Mouse (Mus musculus) kidney, adult 2 months (tissue): ENCODE measurements at regions not wholly inside any gene's neighbourhood (a gene's known extent, or its start where the extent isn't known, plus 50 kb on each side); places are given as distances from the start of the nearest gene placed in this dataset.

Source experiments
- CTCF ChIP-seq: fragments of 200-500 bp; conservative IDR thresholded peaks from 2 replicates; pipeline ENCODE4 v1.5.1; 2011; ENCODE audit warnings: low read depth, mild to moderate bottlenecking, control low read depth, low read length, moderate library complexity, mixed read lengths; ENCODE audit not compliant: insufficient read depth, insufficient read length
- POLR2A ChIP-seq: fragments of 200-500 bp; IDR thresholded peaks from one replicate; pipeline ENCODE4 v1.6.1; 2011; ENCODE audit warnings: low read depth, low read length, control low read depth

DNA sequence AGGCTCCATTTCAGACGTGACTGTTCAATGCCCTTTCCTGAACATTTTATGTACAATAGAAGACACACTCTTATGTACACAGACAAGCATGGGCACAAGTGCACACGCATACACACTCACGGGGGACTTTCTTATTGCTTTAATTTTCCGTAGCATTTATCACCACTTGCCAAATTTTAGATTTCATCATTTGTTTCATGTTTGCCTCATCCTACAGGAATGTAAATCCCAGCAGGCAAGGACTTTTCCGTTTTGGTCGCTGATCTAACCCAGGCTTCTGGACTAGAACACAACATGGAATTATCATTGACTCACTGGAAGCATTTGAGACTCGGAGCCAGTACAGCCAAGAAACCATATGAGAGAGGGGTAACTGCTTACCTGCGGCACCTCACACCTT lies 81.3 kb downstream of the Cdc42ep3 start:
- TF ChIP-seq POLR2A = no peak
- no peak for TF ChIP-seq CTCF
